Mouse (Mus musculus) olfactory bulb, adult 2 months (tissue): ENCODE results near the gene Cldn3.

Source experiments
- CTCF ChIP-seq: fragments of 200-500 bp; IDR thresholded peaks from 2 replicates; pipeline ENCODE4 v1.5.1; 2012; ENCODE audit warnings: low read depth, mild to moderate bottlenecking, low read length, moderate library complexity; ENCODE audit not compliant: insufficient read depth
- POLR2A ChIP-seq: fragments of 200-500 bp; IDR thresholded peaks from 2 replicates; pipeline ENCODE4 v1.6.1; 2012; ENCODE audit warnings: mild to moderate bottlenecking, low read depth, low read length, moderate library complexity; ENCODE audit not compliant: insufficient read depth

GRCm38 (mm10) chr5:134989741-134990140, 3.7 kb downstream of the Cldn3 start:
- TF ChIP-seq CTCF, result no peak
- no peak for TF ChIP-seq POLR2A
